Mouse (Mus musculus) adrenal gland, postnatal 10 days (tissue): Measurements from ENCODE around the gene Ptprd. TPM values are rescaled to one million over a fixed set of nuclear protein-coding genes. Genes with fewer than 3 reads are reported as not detected.

Experiments
- DNase-seq: peaks from one replicate; pipeline ENCODE4 v3.0.0; 2021; ENCODE audit warnings: mixed read lengths
- total RNA-seq, 2 experiments: library from RNA; stranded (reverse); gene quantifications; 2 replicates each; pipeline ENCODE4 v1.2.3; 2021

Gene Ptprd
- total RNA-seq, 2 experiments from 2014 or later, result 88.2 to 99.3 TPM

DNA sequence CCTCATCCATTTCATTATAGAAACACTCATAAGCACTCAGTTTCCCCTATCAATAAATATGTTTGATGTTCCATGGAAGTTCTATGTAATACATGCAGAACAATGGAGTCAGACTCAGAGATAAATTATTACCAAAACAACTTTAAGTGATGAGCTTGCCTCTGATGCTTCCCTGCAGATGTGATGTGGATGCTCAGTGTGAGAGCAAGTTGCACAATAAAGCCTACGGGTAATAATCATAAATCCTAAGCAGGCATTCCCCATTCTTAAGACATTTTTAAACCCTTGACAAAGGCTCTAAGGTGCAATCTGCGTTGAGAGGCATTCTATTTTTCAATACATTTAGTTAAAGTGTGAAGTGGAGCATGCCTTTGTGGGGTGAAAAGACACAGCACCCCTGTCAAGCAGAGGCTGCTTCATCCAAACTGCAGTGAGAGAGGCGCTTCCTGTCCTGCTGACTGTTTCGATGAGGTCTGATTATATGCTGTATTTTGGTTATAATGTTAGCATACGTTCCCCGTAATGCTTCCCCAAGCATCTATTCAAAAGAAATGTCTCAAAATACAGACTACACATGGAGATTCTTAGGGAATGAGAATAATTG lies 969.8 kb downstream of the Ptprd start:
- no peak for DNase-seq

DNA sequence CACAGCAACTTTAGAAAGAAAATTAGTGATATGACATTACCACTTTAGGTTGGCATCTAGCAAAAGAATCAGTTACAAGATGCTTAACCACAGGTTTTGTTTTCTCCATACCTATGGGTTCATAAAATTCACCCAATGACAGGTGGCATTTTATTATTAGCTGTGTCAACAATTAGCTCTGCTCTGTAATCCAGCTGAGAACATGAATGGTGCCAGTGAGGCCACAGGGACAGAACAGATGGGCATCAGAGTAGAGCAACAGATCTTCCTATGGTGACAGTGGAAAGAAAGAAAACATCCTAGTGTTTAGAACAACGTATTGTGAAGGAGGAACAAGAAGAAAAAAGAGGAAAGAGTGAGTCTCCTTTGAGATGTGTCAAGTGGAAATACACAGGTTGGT lies 973.6 kb downstream of the Ptprd start:
- no peak for DNase-seq

DNA sequence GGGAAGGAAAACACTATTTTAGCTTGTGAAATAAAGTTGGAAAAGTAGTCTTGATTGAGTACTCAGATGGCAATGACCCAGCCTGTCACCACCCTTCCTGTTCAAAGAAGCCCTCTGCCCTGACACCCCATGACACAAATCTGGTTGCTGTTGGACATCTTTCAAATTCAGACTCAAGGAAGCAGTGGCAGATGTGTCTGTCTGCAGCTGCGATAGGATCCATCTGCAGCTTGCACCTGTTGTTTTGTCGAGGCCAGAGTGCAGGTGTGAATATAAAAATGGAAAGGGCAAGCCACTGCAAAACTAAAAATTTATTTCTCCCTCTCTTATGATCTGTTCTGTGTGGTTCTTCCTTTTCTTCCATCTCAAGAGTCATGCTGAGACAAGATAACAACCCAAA lies 978.5 kb downstream of the Ptprd start:
- DNase-seq, result no peak

DNA sequence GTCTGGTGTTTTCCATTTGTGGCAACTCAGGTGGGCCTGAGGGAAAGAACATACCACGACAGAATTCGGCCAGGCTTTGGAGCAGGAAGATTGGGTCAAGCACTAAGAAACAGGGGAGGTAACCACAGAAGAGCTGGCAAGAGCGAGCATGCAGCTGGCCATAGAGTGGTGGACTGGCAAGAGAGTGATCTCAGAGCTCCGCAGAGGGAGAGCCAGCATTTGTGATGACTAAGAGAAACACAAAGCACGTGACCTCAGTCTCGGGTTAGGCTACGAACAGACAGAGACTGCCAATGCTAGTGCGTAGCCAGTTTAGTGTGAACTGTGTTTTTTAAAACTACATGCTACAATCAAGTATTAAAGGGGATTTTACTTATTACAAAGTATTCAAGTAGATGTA lies 1042.9 kb downstream of the Ptprd start:
- no peak for DNase-seq

DNA sequence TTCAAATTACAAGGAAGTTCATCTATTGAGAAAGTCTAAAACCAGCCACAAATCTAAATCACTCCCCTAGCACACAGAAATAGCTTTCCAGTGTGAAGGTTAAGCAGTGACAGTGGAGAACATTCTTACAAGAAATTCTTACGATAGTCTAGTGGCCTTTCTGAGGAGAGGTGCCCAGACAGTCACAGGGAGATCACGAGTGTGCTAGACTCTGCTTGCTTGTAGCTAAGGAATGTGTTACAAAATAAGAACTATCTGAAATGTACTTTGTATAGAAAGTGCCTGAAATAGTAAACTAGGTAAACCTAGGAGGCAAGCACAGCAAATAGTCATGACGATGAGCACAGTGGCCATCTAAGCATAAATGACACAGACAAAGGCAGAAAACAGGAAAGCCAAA lies 1054.2 kb downstream of the Ptprd start:
- no peak for DNase-seq

DNA sequence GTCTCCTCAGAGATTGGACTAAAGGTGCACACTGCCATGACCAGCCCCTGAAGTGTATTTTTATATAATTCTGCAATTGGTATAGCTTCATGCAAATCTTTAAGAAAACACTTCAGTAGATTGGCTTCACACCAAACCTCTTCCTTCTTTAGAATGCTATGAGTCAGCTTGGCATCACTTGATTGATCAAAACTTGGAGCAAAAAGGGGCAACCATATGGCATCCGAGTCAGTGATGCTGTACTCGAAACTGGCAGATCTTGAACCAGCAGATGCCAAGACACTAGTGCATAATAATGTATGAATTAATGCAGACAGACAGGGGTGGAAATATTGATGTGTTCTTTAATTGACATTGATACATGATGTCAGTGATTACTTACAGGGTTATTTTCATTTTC lies 1056.2 kb downstream of the Ptprd start:
- no peak for DNase-seq

DNA sequence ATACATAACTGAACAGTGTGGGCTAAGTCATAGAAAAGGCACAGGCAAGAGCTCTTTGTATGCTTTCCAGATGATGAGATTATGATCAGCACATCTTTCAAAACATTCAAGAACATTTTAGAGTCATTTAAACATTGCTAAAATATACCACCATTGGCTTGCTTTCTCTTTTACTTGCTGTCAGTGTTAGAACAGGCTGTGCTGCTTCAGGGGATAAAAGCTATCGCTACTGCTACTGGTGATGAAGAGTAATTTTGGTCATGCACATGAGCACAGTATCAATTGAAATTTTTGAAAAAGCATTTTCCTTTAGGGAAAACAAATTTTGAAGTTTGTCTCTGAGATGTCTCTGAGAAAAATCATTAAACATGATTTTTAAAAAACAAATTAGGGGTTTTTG lies 1056.7 kb downstream of the Ptprd start:
- DNase-seq, result no peak

DNA sequence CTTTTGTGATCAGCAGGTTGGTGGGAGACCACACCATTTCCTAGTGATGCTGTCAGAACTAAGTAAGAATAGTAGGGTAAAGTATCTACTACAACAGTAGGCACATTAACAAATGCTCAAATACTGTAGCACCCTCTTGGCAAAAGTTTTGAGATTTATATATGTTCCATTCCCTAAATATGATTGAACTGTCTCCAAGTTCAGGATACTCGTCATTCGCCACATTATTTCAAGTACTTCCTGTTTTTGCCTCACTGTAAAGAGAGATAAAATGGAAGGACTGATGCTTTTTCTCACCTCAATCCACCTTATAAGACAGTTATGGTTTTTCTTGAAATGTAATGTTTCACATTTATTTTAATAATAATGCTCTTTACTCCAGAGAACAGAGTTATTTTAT lies 1086.9 kb downstream of the Ptprd start:
- DNase-seq, result no peak

DNA sequence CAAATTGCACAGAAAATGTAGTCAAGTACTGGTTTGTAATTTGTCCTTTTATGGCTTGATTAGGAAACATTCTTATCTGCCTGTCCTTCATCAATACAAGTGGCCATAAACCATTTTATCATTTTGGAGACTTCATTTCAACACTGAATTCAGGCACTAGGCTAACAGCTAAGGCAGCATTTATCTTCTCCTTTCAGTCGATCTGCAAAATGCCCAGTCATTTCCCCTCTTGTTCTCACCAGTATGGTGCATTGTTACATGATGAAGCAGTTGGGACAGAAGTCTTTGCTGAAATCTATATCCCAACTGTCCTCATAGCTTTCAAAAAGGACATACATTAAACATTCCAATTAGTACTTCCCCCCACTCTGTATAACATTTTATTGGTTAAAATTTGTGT lies 1100.9 kb downstream of the Ptprd start:
- no peak for DNase-seq

DNA sequence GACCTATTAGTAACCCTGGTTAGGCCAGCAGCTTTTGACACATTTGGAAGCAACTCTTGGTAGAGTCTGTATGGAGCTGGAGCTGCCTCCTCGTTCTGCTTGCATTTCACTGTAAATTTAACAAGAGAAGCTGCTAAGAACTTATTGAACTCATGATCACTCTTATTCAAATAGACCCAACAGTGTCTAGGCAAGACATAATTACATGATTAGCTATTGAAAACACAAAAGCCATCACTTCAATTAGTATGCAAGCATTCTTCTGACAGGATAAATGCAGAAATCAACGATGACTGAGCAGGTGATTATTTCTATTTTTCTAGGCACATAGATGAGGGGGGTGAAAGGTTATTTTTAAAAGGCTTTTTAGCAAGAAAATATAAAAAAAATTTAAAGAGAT lies 1104.5 kb downstream of the Ptprd start:
- no peak for DNase-seq

DNA sequence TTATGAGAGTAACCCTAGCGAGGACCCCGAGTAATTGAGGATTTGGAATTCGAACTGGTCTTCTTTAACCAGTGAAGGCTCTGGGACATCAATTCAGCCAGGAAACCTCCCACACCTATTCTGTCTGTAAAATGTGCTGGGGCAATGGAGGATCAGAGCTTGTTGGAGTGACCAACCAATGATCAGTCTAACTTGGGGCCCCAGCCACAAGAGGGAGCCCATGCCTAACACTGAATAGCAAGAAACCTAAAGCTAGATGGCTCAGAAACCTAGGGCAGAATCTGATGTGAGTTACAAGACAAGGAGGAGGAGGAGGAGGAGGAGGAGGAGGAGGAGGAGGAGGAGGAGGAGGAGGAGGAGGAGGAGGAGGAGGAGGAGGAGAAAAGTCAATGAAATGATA lies 1128.6 kb downstream of the Ptprd start:
- peak; percentile 56 for DNase-seq

DNA sequence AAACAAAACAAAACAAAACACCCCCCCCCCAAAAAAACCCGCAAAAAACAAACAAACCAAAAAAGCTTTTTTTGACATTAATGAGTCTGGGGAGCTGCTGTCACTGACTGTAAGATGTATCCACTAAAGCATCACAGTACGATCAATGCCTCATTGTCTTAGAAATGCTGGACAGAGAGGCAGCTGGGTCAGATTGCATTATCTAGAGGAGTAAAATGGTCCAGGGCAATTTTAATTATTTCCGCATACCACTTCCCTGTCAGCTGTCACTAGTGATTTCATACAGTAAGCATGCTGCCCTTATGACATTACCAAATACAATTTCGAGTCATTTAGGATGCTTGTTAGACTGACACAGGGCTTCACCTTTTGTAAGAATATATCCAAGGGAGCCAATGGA lies 1134.2 kb downstream of the Ptprd start:
- no peak for DNase-seq

DNA sequence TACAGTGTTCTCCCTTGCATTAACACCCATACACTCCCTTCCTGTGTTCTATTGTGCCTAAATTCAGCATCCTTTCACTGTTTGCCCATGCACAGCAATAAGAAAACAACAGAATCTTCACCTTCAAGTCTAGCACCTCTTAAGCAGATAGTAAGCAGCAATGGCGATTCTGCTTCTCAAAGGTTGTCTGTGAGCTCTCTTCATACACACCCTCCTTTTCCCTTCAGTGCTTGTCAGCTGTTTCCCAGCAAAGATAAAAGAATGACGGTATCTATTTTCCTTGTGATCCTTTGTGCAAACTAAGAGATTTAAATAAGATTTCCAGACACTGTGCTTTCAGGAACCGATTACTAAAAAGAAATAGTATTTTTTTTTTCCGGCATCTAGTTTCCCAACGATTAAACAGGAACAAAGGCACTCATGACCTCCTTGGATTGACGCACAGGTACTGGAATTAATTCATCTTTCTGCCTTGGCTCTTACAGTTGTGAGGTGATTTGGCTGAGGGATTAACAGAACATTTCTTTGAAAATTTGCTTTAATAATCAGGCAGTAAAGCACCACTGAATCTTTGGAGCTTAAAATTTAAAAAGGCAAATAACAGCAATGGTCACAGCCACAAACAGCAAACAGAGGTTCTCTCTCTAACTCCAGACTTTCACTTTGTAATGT lies 1161.1 kb downstream of the Ptprd start:
- no peak for DNase-seq

DNA sequence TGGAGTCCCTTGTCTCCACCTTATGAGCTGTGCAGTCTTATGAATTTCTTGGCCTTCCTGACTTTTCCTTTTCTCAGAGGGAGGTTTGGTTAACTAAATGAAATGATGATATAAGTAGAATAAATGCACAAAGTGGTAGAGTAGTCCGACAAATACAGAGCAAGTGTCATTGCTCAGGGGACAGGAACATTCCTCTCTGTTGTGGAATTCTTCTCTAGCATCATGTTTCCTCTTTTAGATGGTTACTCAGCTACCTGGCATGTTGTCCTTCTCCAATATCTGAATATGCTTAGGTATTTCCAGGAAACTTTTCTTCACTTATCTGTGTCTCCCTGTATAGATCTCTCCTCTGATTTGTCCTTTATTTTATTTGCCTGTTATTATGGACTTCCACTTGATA lies 1207.3 kb downstream of the Ptprd start:
- DNase-seq, result no peak

DNA sequence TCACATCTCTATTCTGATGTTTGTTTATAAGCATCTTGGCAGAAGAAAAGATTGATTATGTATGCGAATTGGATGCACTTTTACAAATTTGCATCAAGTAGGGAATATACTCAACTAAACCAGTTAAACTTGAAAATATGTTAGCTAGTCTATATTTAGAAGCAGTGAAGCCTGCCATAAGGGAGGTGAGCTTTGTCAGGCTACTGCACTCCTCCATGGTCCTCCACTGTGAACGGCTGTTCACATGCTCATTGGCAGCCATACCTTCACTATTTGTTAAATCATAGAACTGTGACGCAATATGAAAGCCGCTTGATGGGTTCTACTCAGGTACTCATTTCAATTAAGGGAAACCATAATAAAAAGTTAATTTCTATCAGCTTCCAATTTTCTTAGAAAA lies 1215.6 kb downstream of the Ptprd start:
- no peak for DNase-seq

DNA sequence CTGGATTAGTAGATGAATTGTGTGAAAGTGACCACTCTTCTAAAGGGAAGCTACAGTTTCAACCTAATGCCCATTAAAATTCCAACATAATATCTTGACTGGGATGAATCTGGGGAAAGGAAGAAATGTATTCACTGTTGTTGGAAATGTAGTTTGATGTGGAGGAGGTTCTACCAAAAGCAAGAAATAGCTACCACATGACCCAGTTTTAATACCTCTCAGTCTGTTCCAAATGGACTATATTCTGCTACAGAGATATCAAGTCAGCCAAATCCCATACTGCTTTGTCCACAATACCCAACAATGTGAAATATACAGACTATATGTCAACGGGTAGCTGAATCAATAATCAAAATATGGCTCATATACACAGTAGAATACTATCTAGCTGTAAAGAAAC lies 1221.8 kb downstream of the Ptprd start:
- DNase-seq, result no peak

DNA sequence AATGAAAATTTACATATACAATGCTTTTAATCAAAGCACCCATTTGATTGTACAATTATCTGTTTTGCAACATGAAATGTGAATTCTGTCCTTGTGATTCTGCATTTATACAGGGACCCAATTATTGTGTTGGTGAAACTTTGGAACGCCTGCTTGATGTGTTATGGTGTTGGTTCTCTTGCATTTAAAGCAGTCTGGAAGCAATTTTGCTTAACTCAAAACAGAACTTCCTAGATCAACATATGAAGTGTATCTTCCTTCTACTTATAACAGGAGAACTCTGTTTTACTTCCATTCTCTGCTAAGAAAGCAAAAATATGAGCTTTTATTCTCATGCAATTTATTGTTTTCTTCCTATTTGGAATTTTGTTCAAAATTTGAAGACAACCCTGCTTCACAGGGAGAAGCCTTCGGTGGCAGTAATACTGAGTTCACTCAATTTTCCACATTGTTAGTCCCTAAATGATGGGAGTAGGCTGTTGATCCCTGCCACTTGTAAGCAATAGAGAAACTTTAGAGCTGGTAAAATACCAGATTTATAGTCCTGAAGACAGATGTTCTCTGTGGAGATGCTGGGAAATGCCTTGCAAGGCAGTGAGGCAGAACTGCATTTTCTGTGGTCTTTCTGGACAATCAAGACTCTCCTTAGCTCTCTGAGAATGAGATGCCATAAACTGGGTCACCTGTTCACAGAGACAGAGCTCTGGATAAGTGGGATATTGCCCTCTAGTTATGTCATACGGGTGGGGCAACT lies 1234.5 kb downstream of the Ptprd start:
- DNase-seq, result no peak

DNA sequence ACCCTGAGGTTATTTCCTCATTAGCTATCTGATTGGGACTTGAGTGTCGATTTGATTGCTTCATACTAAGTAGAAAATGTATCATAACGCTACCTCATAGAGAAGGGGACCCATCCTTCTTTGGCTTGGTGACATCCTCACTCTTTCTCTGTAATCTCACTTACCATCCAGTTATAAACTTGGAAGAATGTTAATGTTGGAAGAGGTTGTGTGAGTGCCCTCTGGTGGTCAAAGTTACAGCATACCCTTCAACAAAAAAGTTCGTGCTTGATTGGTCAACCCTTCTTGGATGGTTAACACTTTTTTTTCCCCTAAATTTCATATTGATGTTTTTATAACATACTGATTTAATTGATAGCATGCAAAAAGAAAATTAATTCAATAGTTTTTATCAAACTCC lies 1263.5 kb downstream of the Ptprd start:
- peak; percentile 56 for DNase-seq

DNA sequence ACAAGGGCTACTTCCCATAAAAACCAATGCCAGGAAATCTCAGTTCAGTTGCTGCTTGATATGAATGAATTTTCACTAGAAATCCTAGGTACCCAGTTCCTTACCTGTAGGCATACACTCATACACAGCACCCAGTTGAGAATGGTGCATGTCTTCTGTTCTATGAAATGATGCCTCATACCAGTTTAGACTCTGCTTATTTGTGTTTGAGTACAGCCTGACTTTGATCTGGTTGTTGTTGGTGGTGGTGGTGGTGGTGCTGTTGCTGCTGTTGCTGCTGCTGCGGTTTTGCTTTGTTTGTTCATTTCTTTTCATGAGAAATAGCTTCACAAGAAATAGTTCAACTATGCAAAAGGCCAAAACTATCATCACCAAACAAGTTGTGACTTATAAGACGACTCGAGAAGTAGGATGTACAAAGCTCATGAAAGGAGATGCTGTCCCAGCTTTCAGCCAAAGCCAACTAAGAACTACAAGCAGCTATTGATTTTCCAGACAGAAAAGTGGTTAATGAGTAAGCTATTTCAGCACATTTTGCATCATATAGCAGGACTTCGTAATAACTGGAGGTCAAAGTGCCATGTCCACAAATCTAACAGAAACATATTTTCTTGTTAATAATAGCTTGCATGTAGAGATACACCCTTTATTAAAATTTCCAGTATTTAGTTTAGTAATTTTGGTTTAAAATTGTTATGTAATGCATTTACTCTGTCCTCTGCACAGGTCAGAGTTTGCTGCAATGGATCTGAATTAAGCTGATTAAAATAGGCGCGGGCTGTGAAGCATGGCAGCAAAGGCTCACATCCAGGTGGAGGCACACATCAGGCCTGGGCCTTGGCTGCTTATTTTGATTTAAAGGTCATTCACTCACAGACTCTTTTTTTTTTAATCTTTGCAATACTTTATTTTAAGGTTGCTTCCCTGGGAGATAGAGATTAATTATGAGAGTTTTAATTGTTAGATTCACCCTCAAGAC lies 1270.1 kb downstream of the Ptprd start:
- DNase-seq, result no peak

DNA sequence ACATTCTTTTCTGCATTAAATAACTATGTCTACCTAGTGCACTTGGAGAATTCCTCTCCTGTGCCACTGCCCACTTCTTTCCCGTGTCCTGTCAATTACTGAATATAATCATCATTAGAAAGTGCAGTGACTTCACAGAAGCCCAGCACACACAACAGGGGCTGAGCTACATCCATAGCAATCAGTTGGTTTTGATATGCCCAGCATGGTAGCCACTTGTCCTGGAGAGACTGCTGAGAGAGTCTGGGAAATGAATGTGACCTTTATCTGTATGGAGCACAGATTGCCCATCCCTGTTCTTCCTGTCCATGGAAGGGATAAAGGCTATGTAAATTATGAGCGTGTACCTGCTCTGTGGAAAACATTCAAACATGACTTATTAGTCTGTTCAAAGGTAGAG lies 1280.2 kb downstream of the Ptprd start:
- DNase-seq, result no peak

DNA sequence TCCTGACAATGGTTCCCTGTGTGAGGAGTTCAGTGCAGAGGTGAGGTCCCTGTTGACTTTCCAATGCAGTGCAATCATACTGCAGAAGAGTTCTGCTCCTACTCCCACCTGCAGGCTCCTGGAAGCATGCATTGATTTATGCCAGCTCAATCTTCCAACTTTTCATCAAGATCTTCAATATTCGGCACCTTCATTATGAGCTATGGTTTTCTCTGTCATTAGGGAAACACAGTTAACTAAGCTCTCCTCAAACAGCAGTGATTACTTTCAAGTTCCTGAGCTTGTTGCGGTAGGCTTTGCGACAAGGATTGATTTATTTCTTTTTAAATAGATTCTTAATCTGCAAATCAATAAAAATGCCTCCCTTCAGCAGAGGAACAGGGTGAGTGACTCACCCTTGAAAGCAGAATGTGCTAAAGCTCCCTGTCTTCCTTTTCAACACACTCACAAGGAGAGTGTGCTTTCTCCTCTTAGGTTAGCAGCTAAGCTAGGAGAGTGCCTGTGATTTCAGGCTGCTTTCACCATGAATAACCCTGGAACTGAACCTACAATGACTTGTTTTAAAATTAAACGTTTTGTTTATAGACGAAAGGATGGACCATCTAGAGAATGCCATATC lies 1298.1 kb downstream of the Ptprd start:
- DNase-seq, result no peak

DNA sequence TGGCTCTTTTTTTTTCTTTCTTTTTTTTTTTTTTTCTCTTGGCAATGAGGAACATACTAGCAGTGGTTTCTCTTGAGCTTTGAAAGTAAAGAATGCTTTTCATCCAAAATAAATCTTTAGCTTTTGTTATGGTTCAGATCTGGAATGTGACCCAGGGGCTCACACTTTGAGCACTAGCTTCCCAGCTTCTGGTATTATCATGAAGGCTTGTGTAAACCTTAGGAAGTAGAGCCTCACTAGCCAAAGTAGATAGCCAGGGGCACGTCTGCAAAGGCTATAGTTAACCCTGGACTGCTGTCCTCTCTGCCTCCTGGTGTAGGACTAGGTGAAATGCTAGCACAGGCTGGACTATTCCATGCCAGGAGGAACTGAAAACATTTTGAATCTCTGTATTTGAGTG lies 1310.1 kb downstream of the Ptprd start:
- no peak for DNase-seq
